Mouse (Mus musculus) liver, embryonic 13.5 days (tissue): ENCODE results near the gene Zdhhc25. TPM values are rescaled to one million over a fixed set of nuclear protein-coding genes. Genes with fewer than 3 reads are reported as not detected.

ENCODE experiments used
- ATAC-seq: fragments of 200-750 bp; cut with Nextera tagmentation; 2 replicates; pipeline ENCODE4 v1.8.0; 2017; ENCODE audit warnings: low read depth, mild to moderate bottlenecking, moderate number of reproducible peaks, moderate library complexity
- DNase-seq: peaks from one replicate; pipeline ENCODE4 v3.0.0; 2022
- H3K27ac ChIP-seq: fragments of 300-500 bp; sonication (generic); 2 replicates; pipeline ENCODE4 v1.5.1; 2015; ENCODE audit warnings: moderate library complexity, mild to moderate bottlenecking, inconsistent platforms
- H3K27me3 ChIP-seq: fragments of 300-500 bp; sonication (generic); 2 replicates; pipeline ENCODE4 v1.6.1; 2015; ENCODE audit warnings: mild to moderate bottlenecking, inconsistent platforms
- H3K36me3 ChIP-seq: fragments of 300-500 bp; sonication (generic); 2 replicates; pipeline ENCODE4 v1.6.1; 2015; ENCODE audit warnings: mild to moderate bottlenecking, inconsistent platforms
- H3K4me1 ChIP-seq: fragments of 300-500 bp; sonication (generic); replicated peaks from 2 replicates; pipeline ENCODE4 v1.6.1; 2015; ENCODE audit warnings: inconsistent platforms
- H3K4me2 ChIP-seq: fragments of 300-500 bp; sonication (generic); 2 replicates; pipeline ENCODE4 v1.6.1; 2015; ENCODE audit warnings: inconsistent platforms, mild to moderate bottlenecking, moderate library complexity
- H3K4me3 ChIP-seq: fragments of 300-500 bp; sonication (generic); replicated peaks from 2 replicates; pipeline ENCODE4 v1.5.1; 2015; ENCODE audit warnings: mild to moderate bottlenecking, inconsistent platforms
- H3K9ac ChIP-seq: fragments of 300-500 bp; sonication (generic); 2 replicates; pipeline ENCODE4 v1.6.1; 2015; ENCODE audit warnings: mild to moderate bottlenecking, inconsistent platforms
- H3K9me3 ChIP-seq: fragments of 300-500 bp; sonication (generic); replicated peaks from 2 replicates; pipeline ENCODE4 v1.6.1; 2016; ENCODE audit warnings: inconsistent platforms
- WGBS: fragments of 180-500 bp; shearing (Covaris S2); methylation state at CpG from one replicate; pipeline ENCODE4 v1.1.7; 2015; ENCODE audit not compliant: insufficient replicate concordance; 5-methylcytosine and 5-hydroxymethylcytosine counted together
- polyA plus RNA-seq: library from polyadenylated mRNA; unstranded; fragments of >200 nt; fragmentation: Nextera tagmentation; extraction: Ambion mirVana; gene quantifications from 2 replicates; pipeline ENCODE4 v1.2.1, GENCODE M21; 2015

Gene Zdhhc25
- polyA plus RNA-seq: not detected in 2 replicates

GRCm38 (mm10) chr15:88600002-88600401, at the start of gene Zdhhc25:
Gene Zdhhc25 (plus strand): TSS chr15:88600302.
- WGBS: 69% methylated on average over 4 of the region's 4 CpGs

GRCm38 (mm10) chr15:88552852-88553251, 47.2 kb upstream of the Zdhhc25 start:
- Histone ChIP-seq H3K9me3 (no peaks in the 10 kb centered on the region), H3K27ac (no peak overlapping the region), H3K36me3 (no peaks in the 10 kb centered on the region), H3K4me1 (no peaks in the 10 kb centered on the region), H3K9ac (no peak overlapping the region), H3K4me2 (no peak overlapping the region), H3K27me3 (no peaks in the 10 kb centered on the region), H3K4me3 (no peak overlapping the region)
- WGBS: 67% methylated on average over 9 of the region's 9 CpGs
- ATAC-seq: no peak
- no peak for DNase-seq

More at GRCm38 (mm10) chr15:88600002-88600401, at the start of gene Zdhhc25:
- ATAC-seq: no peak
- H3K4me2 ChIP-seq: no peak within 1 kb of the TSS
- no peaks in the 10 kb centered on the region for H3K4me1 ChIP-seq
- no peak within 1 kb of the TSS for H3K9ac ChIP-seq
- no peak for DNase-seq
- no peaks in the 10 kb centered on the region for H3K36me3 ChIP-seq
- H3K27ac ChIP-seq: no peak within 1 kb of the TSS
- no peaks in the 10 kb centered on the region for H3K27me3 ChIP-seq
- H3K4me3 ChIP-seq: no peak within 1 kb of the TSS
- H3K9me3 ChIP-seq: peaks cover 29% of the 10 kb centered on the region; the same call in 1 of the 2 replicates

- DNase-seq (no peak), ATAC-seq (no peak)
- 18% methylated on average over 8 of the region's 8 CpGs for WGBS
Observed at GRCm38 (mm10) chr15:88555476-88555875, 44.6 kb upstream of the Zdhhc25 start.

GRCm38 (mm10) chr15:88560637-88561036, 39.5 kb upstream of the Zdhhc25 start:
- H3K27ac ChIP-seq: no peak overlapping the region
- no peaks in the 10 kb centered on the region for H3K27me3 ChIP-seq
- no peaks in the 10 kb centered on the region for H3K9me3 ChIP-seq
- H3K4me3 ChIP-seq: no peak overlapping the region
- no peaks in the 10 kb centered on the region for H3K36me3 ChIP-seq
- DNase-seq (no peak), ATAC-seq (no peak)
- WGBS: 50% methylated on average over 6 of the region's 6 CpGs
- H3K4me1 ChIP-seq: no peaks in the 10 kb centered on the region
- H3K4me2 ChIP-seq: no peak overlapping the region
- no peak overlapping the region for H3K9ac ChIP-seq

More at GRCm38 (mm10) chr15:88555476-88555875, 44.6 kb upstream of the Zdhhc25 start:
- no peaks in the 10 kb centered on the region for H3K27me3 ChIP-seq
- H3K27ac ChIP-seq: no peak overlapping the region
- H3K4me3 ChIP-seq: no peak overlapping the region
- H3K36me3 ChIP-seq: no peaks in the 10 kb centered on the region
- H3K9ac ChIP-seq: no peak overlapping the region
- H3K4me2 ChIP-seq: no peak overlapping the region
- no peaks in the 10 kb centered on the region for H3K9me3 ChIP-seq
- no peaks in the 10 kb centered on the region for H3K4me1 ChIP-seq

- H3K27ac ChIP-seq: no peak overlapping the region
- no peaks in the 10 kb centered on the region for H3K4me1 ChIP-seq
- WGBS: 11% methylated on average over 22 of the region's 22 CpGs
- DNase-seq (no peak), ATAC-seq (no peak)
- H3K4me3 ChIP-seq: no peak overlapping the region
- H3K9me3 ChIP-seq: no peaks in the 10 kb centered on the region
- H3K27me3 ChIP-seq: no peaks in the 10 kb centered on the region
- H3K36me3 ChIP-seq: no peaks in the 10 kb centered on the region
- no peak overlapping the region for H3K9ac ChIP-seq
- H3K4me2 ChIP-seq: no peak overlapping the region
Observed at GRCm38 (mm10) chr15:88561058-88561730, 38.9 kb upstream of the Zdhhc25 start.

GRCm38 (mm10) chr15:88565307-88565706, 34.8 kb upstream of the Zdhhc25 start:
- Histone ChIP-seq H3K4me3 (no peak overlapping the region), H3K27ac (no peak overlapping the region), H3K9me3 (0 out of 2 replicates have a peak, but pooled peaks cover 3% of the 10 kb centered on the region), H3K9ac (no peak overlapping the region), H3K4me1 (no peaks in the 10 kb centered on the region), H3K4me2 (no peak overlapping the region), H3K27me3 (no peaks in the 10 kb centered on the region), H3K36me3 (no peaks in the 10 kb centered on the region)
- no peak for ATAC-seq
- 67% methylated on average over 9 of the region's 9 CpGs for WGBS
- DNase-seq: no peak

- ATAC-seq: no peak
- H3K36me3 ChIP-seq: no peaks in the 10 kb centered on the region
- 61% methylated on average over 4 of the region's 4 CpGs for WGBS
Observed at GRCm38 (mm10) chr15:88565806-88566205, 34.3 kb upstream of the Zdhhc25 start.

GRCm38 (mm10) chr15:88570697-88571096, 29.4 kb upstream of the Zdhhc25 start:
- Histone ChIP-seq H3K9me3 (0 out of 2 replicates have a peak, but pooled peaks cover 6% of the 10 kb centered on the region), H3K27me3 (no peaks in the 10 kb centered on the region), H3K27ac (no peak overlapping the region), H3K36me3 (no peaks in the 10 kb centered on the region), H3K4me1 (no peaks in the 10 kb centered on the region), H3K4me3 (no peak overlapping the region), H3K4me2 (no peak overlapping the region), H3K9ac (no peak overlapping the region)
- no peak for DNase-seq
- ATAC-seq: no peak
- WGBS: 67% methylated on average over 17 of the region's 17 CpGs

More at GRCm38 (mm10) chr15:88565806-88566205, 34.3 kb upstream of the Zdhhc25 start:
- Histone ChIP-seq H3K27ac (no peak overlapping the region), H3K4me1 (no peaks in the 10 kb centered on the region), H3K9me3 (0 out of 2 replicates have a peak, but pooled peaks cover 6% of the 10 kb centered on the region), H3K9ac (no peak overlapping the region), H3K4me3 (no peak overlapping the region), H3K27me3 (no peaks in the 10 kb centered on the region), H3K4me2 (no peak overlapping the region)
- no peak for DNase-seq

- Histone ChIP-seq H3K9ac (no peak overlapping the region), H3K4me2 (no peak overlapping the region), H3K36me3 (no peaks in the 10 kb centered on the region), H3K4me3 (no peak overlapping the region), H3K27ac (no peak overlapping the region), H3K9me3 (no peaks in the 10 kb centered on the region), H3K27me3 (no peaks in the 10 kb centered on the region), H3K4me1 (no peaks in the 10 kb centered on the region)
- no peak for ATAC-seq
- DNase-seq: no peak
- 62% methylated on average over 6 of the region's 6 CpGs for WGBS
Observed at GRCm38 (mm10) chr15:88579461-88579860, 20.6 kb upstream of the Zdhhc25 start.

GRCm38 (mm10) chr15:88602496-88602895, 2.4 kb downstream of the Zdhhc25 start:
- no peak overlapping the region for H3K9ac ChIP-seq
- H3K9me3 ChIP-seq: 0 out of 2 replicates have a peak, but pooled peaks cover 18% of the 10 kb centered on the region
- no peak for ATAC-seq
- no peaks in the 10 kb centered on the region for H3K4me1 ChIP-seq
- no peak overlapping the region for H3K27ac ChIP-seq
- no peaks in the 10 kb centered on the region for H3K27me3 ChIP-seq
- H3K4me2 ChIP-seq: no peak overlapping the region
- WGBS: 69% methylated on average over 3 of the region's 3 CpGs
- no peak for DNase-seq
- H3K4me3 ChIP-seq: no peak overlapping the region
- no peaks in the 10 kb centered on the region for H3K36me3 ChIP-seq

- Histone ChIP-seq H3K36me3 (no peaks in the 10 kb centered on the region), H3K4me2 (no peak overlapping the region), H3K4me3 (no peak overlapping the region), H3K9ac (no peak overlapping the region), H3K9me3 (0 out of 2 replicates have a peak, but pooled peaks cover 11% of the 10 kb centered on the region), H3K27me3 (no peaks in the 10 kb centered on the region), H3K27ac (no peak overlapping the region), H3K4me1 (no peaks in the 10 kb centered on the region)
- WGBS: 62% methylated on average over 9 of the region's 9 CpGs
- ATAC-seq (no peak), DNase-seq (no peak)
Observed at GRCm38 (mm10) chr15:88603091-88603732, 3.1 kb downstream of the Zdhhc25 start.
